Mouse (Mus musculus): ENCODE measurements around the gene Ubap1l.

DNA sequence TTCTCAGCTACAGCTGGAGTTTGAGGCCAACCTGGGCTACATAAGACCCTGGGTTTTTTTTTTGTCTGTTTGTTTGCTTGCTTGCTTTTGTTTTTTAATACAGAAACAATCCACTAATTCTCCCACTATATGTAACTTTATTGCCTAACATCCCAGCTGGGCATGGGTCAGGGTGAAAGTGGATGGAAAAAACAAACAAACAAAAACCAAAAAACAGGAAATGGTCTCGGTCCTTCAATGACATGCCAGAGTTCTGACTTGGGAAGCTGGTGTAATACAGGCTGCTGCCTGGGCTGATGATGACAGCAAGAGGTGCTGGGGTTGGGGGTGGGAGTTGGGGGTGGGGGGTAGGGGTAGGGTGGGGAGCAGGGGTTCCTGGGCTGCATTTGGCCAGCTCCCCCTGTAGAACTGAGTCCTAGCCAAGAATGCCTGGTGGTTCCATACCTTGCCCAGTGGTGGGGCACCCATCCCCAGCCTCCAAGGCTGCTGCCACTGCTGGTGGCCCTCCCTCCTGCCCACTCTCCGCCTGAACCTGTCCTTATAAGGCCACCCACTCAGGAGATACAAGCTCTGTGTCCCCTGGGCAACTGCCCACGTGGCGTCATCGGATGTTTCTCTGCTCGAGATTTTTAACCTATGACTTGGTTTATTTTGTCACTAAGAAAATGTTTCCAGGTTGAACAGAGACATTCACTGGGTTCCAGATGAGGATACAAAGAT, 21.4 kb downstream of the Ubap1l start:
- TF ChIP-seq CTCF (IDR thresholded peaks at IDR 0.05; ENCODE audit: low read depth, low read length) (no peak), POLR2A (IDR thresholded peaks at IDR 0.05; ENCODE audit: extremely low read depth, insufficient read depth, low read length) (no peak)

All from liver, adult 2 months (tissue).